Mouse (Mus musculus): Measurements from ENCODE around the gene Bhlhe41.

The Bhlhe41 gene

GRCm38 (mm10) chr6:145845611-145846010 is 19.7 kb downstream of the Bhlhe41 start:
- no peak for DNase-seq (ENCODE audit: low read depth, low spot score)

GRCm38 (mm10) chr6:145835359-145835758 is 30.0 kb downstream of the Bhlhe41 start:
- no peak for DNase-seq (ENCODE audit: low read depth, low spot score)

GRCm38 (mm10) chr6:145832927-145833326 is 32.4 kb downstream of the Bhlhe41 start:
- DNase-seq (ENCODE audit: low read depth, low spot score) = no peak

- DNase-seq (ENCODE audit: low read depth, low spot score) = peak; percentile 55
These were observed 34.7 kb downstream of the Bhlhe41 start for GRCm38 (mm10) chr6:145830617-145831016.

GRCm38 (mm10) chr6:145830117-145830516 is 35.2 kb downstream of the Bhlhe41 start:
- DNase-seq (ENCODE audit: low read depth, low spot score) = peak; percentile 77

- no peak for DNase-seq (ENCODE audit: low read depth, low spot score)
These were observed 36.1 kb downstream of the Bhlhe41 start for GRCm38 (mm10) chr6:145829062-145829835.

GRCm38 (mm10) chr6:145826305-145826704 is 39.1 kb downstream of the Bhlhe41 start:
- no peak for DNase-seq (ENCODE audit: low read depth, low spot score)

- DNase-seq (ENCODE audit: low read depth, low spot score) = no peak
These were observed 41.6 kb downstream of the Bhlhe41 start for GRCm38 (mm10) chr6:145823588-145824234.

- DNase-seq (ENCODE audit: low read depth, low spot score) = no peak
These were observed 42.3 kb downstream of the Bhlhe41 start for GRCm38 (mm10) chr6:145823103-145823502.

GRCm38 (mm10) chr6:145822218-145822617 is 43.1 kb downstream of the Bhlhe41 start:
- no peak for DNase-seq (ENCODE audit: low read depth, low spot score)

- DNase-seq (ENCODE audit: low read depth, low spot score) = no peak
These were observed 46.2 kb downstream of the Bhlhe41 start for GRCm38 (mm10) chr6:145819151-145819550.

- no peak for DNase-seq (ENCODE audit: low read depth, low spot score)
These were observed 50.2 kb downstream of the Bhlhe41 start for GRCm38 (mm10) chr6:145815200-145815599.

GRCm38 (mm10) chr6:145811174-145811573 is 54.2 kb downstream of the Bhlhe41 start:
- DNase-seq (ENCODE audit: low read depth, low spot score) = no peak

GRCm38 (mm10) chr6:145810015-145810414 is 55.3 kb downstream of the Bhlhe41 start:
- DNase-seq (ENCODE audit: low read depth, low spot score) = no peak

- no peak for DNase-seq (ENCODE audit: low read depth, low spot score)
These were observed 55.8 kb downstream of the Bhlhe41 start for GRCm38 (mm10) chr6:145809566-145809965.
